Mouse (Mus musculus) stomach, embryonic 14.5 days (tissue): ENCODE measurements around the gene Foxs1. TPM values are rescaled to one million over a fixed set of nuclear protein-coding genes. Genes with fewer than 3 reads are reported as not detected.

Experiments used
- ATAC-seq: fragments of 200-750 bp; cut with Nextera tagmentation; 2 replicates; pipeline ENCODE4 v1.8.0; 2017; ENCODE audit warnings: low read depth, moderate TSS enrichment; ENCODE audit not compliant: insufficient number of reproducible peaks, insufficient read depth, low FRiP score
- H3K27ac ChIP-seq: fragments of 300-500 bp; sonication (generic); 2 replicates; pipeline ENCODE4 v1.5.1; 2014; ENCODE audit warnings: mild to moderate bottlenecking, low read length, moderate library complexity, mixed read lengths
- H3K27me3 ChIP-seq: fragments of 300-500 bp; sonication (generic); 2 replicates; pipeline ENCODE4 v1.6.1; 2014; ENCODE audit warnings: low read length, control low read depth, mixed read lengths; ENCODE audit not compliant: control insufficient read depth, insufficient read depth
- H3K36me3 ChIP-seq: fragments of 300-500 bp; sonication (generic); 2 replicates; pipeline ENCODE4 v1.6.1; 2014; ENCODE audit warnings: mild to moderate bottlenecking, control low read depth, low read length, moderate library complexity, mixed read lengths; ENCODE audit not compliant: control insufficient read depth, insufficient read depth
- H3K4me1 ChIP-seq: fragments of 300-500 bp; sonication (generic); 2 replicates; pipeline ENCODE4 v1.6.1; 2014; ENCODE audit warnings: low read length, control low read depth, mixed read lengths; ENCODE audit not compliant: control insufficient read depth, insufficient read depth
- H3K4me2 ChIP-seq: fragments of 300-500 bp; sonication (generic); replicated peaks from 2 replicates; pipeline ENCODE4 v1.6.1; 2014; ENCODE audit warnings: low read depth, low read length, control low read depth
- H3K4me3 ChIP-seq: fragments of 300-500 bp; sonication (generic); 2 replicates; pipeline ENCODE4 v1.5.1; 2014; ENCODE audit warnings: low read depth, low read length, control low read depth
- H3K9ac ChIP-seq: fragments of 300-500 bp; sonication (generic); replicated peaks from 2 replicates; pipeline ENCODE4 v1.6.1; 2014; ENCODE audit warnings: low read depth, mild to moderate bottlenecking, control low read depth, low read length, moderate library complexity, mixed read lengths
- H3K9me3 ChIP-seq: fragments of 300-500 bp; sonication (generic); 2 replicates; pipeline ENCODE4 v1.6.1; 2016; ENCODE audit warnings: low read depth, low read length, control low read depth; ENCODE audit not compliant: control insufficient read depth
- WGBS: fragments of 180-500 bp; shearing (Covaris S2); extraction: QIAGEN DNeasy Blood & Tissue Kit; methylation state at CpG from one replicate; pipeline ENCODE4 v1.1.7; 2014; 5-methylcytosine and 5-hydroxymethylcytosine counted together
- polyA plus RNA-seq: library from polyadenylated mRNA; unstranded; fragments of >200 nt; fragmentation: Nextera tagmentation; extraction: Ambion mirVana; gene quantifications from 2 replicates; pipeline ENCODE4 v1.2.1, GENCODE M21; 2014

The Foxs1 gene
- polyA plus RNA-seq, 1 experiment from 2014 or later = 3.3 TPM

DNA sequence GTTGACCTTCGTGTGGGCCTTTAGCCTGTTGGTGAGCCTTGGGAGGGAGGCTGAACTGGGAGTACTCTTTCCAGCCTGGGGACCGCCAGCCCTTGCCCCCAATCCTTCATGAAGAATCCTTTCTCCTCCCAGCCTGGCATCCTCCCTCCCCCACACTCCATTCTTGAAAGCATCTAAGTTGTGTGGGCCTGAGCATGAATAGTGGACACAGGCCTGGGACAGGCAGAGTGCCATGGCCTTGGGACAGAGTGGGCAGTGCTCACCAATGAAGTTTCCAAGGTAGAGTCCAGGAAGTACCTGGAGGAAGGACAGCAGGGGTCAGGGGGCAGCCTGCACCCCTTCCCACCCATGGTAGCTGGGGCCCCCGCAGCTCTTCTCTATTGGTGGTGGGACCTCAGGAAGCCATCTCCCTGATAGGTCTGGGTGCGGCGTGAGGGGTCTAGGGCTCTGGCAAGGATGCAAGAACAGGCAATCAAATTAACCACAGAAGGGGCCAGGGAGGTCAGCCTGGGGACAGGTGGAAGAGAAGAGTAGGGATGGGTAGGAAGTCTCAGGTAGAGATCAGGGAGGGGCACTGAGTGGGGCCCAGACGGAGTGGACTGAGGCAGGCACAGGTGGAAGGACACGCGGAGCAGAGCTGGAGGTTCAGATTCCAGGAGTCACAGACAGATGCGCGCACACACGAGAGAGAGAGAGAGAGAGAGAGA lies 17.5 kb upstream of the Foxs1 start:
- Histone ChIP-seq H3K27ac (no peak overlapping the region), H3K4me2 (peak overlapping the region; percentile 99), H3K4me1 (peaks cover 5% of the 10 kb centered on the region; the same call in 1 of the 2 replicates), H3K9me3 (no peaks in the 10 kb centered on the region), H3K4me3 (no peak overlapping the region), H3K9ac (no peak overlapping the region), H3K27me3 (peaks cover 25% of the 10 kb centered on the region; the same call in 1 of the 2 replicates), H3K36me3 (no peaks in the 10 kb centered on the region)
- no peak for ATAC-seq
- WGBS = 37% methylated on average over 11 of the region's 11 CpGs

DNA sequence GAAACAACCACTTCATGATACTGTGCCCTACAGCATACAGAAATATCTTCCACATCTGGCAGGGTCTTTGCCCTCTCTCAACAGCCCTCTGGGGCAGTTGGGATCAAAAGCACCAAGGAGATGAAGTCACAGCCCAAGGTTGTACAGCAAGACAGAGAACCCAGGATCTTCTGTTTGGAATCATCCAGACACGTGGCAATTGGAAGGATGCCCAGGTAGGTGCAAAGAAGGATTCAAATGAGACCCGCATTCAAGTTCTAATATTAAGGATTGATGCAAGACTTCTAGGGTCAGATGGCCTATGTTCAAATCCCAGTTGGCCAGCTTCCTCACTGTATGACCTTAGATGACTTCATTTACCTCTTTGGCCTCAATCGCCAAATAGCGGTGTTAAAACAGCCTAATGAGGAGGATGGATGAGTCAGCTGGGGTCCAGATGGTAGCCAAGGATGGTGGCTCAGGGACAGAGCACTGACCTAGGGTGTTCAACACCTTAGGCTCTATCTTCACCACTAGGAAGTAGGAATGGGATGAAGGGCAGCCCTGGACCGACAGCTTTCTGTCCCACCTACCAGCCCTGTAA lies 15.5 kb upstream of the Foxs1 start:
- no peak overlapping the region for H3K9ac ChIP-seq
- no peak overlapping the region for H3K27ac ChIP-seq
- ATAC-seq = no peak
- no peaks in the 10 kb centered on the region for H3K9me3 ChIP-seq
- no peaks in the 10 kb centered on the region for H3K36me3 ChIP-seq
- H3K4me3 ChIP-seq = no peak overlapping the region
- no peak overlapping the region for H3K4me2 ChIP-seq
- peaks cover 5% of the 10 kb centered on the region; the same call in 1 of the 2 replicates for H3K4me1 ChIP-seq
- 84% methylated on average over 5 of the region's 5 CpGs for WGBS
- peaks cover 41% of the 10 kb centered on the region for H3K27me3 ChIP-seq

DNA sequence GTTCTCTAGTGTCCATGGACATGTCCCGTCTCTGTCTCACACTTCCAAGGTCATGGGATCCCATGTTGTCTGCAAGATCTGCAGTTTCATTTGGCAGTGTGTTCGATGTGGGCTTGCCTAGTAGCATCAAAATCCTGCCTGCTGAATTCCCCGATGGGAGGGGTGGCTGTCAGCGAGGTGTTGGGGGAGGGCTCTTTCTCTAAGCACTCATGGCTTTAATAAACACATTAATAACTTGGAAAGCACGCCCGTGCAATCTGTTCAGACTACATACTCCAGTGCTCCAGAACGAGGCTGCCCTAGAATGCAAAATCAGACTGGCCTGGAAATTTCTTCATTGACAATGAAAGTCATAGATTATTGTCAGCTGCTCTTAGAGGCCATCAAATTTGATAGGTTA lies 14.1 kb upstream of the Foxs1 start:
- Histone ChIP-seq H3K9ac (no peak overlapping the region), H3K4me2 (no peak overlapping the region), H3K9me3 (no peaks in the 10 kb centered on the region), H3K36me3 (no peaks in the 10 kb centered on the region), H3K4me1 (peaks cover 10% of the 10 kb centered on the region; the same call in 1 of the 2 replicates), H3K27ac (no peak overlapping the region), H3K27me3 (peaks cover 51% of the 10 kb centered on the region), H3K4me3 (no peak overlapping the region)
- WGBS = 32% methylated on average over 7 of the region's 7 CpGs
- ATAC-seq = no peak

DNA sequence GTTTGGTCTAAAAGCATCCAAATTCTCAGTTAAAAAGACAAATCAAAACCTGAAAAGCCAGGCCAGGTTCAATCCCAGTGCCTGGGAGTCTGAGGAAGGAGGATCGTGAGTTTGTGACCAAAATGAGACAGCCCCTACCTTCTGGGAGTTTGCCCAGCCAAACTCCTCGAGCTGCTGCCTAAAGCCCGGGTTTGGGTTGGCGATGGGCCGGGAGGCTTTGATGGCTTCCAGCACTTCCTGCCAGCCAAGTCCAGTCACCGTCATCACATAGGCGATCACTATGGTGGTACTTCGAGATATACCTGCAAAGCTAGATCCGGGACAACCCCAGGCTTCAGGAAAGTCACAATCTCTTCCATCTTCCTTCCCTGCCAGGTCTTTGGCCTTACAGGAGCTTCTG lies 11.0 kb upstream of the Foxs1 start:
- no peaks in the 10 kb centered on the region for H3K9me3 ChIP-seq
- H3K4me1 ChIP-seq = peaks cover 5% of the 10 kb centered on the region; the same call in 1 of the 2 replicates
- WGBS = 62% methylated on average over 9 of the region's 9 CpGs
- no peak overlapping the region for H3K27ac ChIP-seq
- H3K27me3 ChIP-seq = peaks cover 39% of the 10 kb centered on the region
- ATAC-seq = no peak
- H3K9ac ChIP-seq = no peak overlapping the region
- no peak overlapping the region for H3K4me2 ChIP-seq
- H3K4me3 ChIP-seq = no peak overlapping the region
- H3K36me3 ChIP-seq = no peaks in the 10 kb centered on the region

DNA sequence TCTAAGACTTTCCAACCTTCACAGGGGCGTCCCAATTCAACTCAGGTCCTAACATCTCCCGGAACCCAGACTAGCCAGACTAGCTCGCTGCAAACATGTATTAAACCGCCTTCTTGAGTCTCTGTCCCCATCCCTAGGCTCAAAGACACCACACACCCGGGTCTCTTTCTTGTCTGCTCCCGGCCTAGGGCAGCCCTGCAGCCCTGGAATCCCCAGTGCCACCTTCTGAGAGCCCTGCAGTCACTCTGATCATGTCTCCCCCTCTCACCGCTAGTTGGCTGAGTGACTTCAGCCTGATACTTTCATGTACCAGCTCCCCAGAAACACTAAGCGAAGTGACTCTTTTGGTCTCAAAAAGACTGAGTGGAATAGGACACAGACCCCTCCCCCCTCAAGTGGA lies 10.6 kb upstream of the Foxs1 start:
- Histone ChIP-seq H3K27me3 (peaks cover 39% of the 10 kb centered on the region), H3K4me3 (peak overlapping the region; percentile 33), H3K4me2 (peak overlapping the region; percentile 81), H3K36me3 (no peaks in the 10 kb centered on the region), H3K9ac (no peak overlapping the region), H3K4me1 (peaks cover 5% of the 10 kb centered on the region; the same call in 1 of the 2 replicates), H3K27ac (no peak overlapping the region), H3K9me3 (no peaks in the 10 kb centered on the region)
- no peak for ATAC-seq
- 9% methylated on average over 8 of the region's 8 CpGs for WGBS

DNA sequence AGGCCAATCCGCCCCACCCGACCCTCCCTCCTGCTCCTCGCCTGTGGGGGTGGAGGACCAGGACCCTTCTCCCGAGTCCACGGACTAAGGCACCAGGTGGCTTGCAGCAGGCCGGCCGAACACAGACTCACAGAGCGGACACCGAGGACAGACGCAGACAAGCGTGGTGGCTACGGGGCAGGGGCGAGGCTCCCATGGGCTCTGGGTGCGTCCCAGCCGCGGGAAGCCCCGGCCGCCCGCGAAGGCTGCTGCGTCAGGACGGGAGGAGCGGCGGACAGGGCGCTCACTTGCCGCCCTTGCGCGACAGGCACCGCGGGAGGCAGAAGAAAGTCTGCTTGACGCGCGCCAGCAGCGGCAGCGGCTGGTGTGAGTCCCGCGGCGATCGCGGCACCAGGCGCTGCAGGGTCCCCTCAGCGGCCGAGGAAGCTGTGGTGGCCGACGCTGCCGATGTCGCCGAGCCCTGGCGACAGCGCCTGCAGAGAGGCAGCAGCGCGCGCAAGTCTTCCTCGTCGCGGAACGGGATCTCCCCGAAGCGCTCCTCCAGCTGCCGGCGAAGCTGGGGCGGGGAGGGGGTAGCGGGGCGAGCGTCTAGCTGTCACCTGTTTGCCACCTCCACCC lies 10.0 kb upstream of the Foxs1 start:
- Histone ChIP-seq H3K27ac (no peak overlapping the region), H3K4me3 (peak overlapping the region; percentile 33), H3K36me3 (no peaks in the 10 kb centered on the region), H3K4me2 (peak overlapping the region; percentile 81), H3K9ac (no peak overlapping the region), H3K27me3 (peaks cover 39% of the 10 kb centered on the region), H3K4me1 (peaks cover 5% of the 10 kb centered on the region; the same call in 1 of the 2 replicates), H3K9me3 (no peaks in the 10 kb centered on the region)
- WGBS = under 1% methylated on average over 62 of the region's 65 CpGs
- ATAC-seq = no peak

DNA sequence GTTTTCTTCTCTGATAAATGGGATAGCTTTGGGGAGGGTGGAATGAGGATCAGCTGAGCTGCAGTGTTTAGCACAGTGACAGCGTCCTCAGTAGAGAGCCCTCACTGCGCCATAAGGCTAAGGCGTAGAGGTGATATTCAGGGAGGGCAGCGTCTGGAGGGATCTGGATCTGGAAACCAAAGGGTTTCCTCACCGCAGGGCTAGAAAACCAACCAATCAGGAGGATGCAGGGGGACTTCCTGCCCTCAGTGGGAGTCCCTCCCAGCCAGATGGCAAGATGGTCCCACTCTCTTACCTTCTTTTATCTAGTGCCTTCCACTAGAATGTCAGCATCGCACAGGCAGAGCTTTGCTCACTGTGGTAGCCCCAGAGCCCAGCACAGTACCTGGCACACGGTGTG lies 8.8 kb upstream of the Foxs1 start:
- WGBS = 21% methylated on average over 7 of the region's 7 CpGs
- no peak overlapping the region for H3K9ac ChIP-seq
- H3K4me3 ChIP-seq = no peak overlapping the region
- no peak overlapping the region for H3K27ac ChIP-seq
- peaks cover 5% of the 10 kb centered on the region; the same call in 1 of the 2 replicates for H3K4me1 ChIP-seq
- H3K9me3 ChIP-seq = no peaks in the 10 kb centered on the region
- no peaks in the 10 kb centered on the region for H3K36me3 ChIP-seq
- ATAC-seq = no peak
- peaks cover 37% of the 10 kb centered on the region for H3K27me3 ChIP-seq
- no peak overlapping the region for H3K4me2 ChIP-seq

DNA sequence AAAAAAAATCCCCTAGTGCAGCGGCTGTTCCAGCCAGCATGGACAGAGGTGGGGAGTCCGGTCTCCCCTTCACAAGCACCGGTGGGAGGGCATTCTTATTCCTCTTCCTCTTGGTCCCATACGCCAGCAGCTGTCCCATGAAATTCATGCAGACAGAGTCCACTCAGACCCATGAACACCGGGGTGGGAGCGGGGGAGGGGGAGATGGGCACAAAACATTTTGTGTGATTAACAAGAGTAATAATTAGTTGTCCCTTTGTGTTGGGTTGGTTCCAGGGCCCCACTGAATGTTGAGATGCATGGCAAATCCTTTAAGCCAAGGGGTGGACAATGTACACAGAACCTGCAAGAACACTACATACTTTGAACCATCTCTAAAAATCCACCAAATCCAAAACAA lies 8.1 kb upstream of the Foxs1 start:
- H3K4me1 ChIP-seq = peaks cover 5% of the 10 kb centered on the region; the same call in 1 of the 2 replicates
- peaks cover 36% of the 10 kb centered on the region for H3K27me3 ChIP-seq
- ATAC-seq = no peak
- no peak overlapping the region for H3K4me3 ChIP-seq
- H3K9ac ChIP-seq = no peak overlapping the region
- WGBS = 81% methylated on average over 6 of the region's 6 CpGs
- H3K9me3 ChIP-seq = no peaks in the 10 kb centered on the region
- H3K36me3 ChIP-seq = no peaks in the 10 kb centered on the region
- no peak overlapping the region for H3K4me2 ChIP-seq
- H3K27ac ChIP-seq = no peak overlapping the region
